Mouse (Mus musculus): ENCODE measurements around the gene Tax1bp3.

DNA sequence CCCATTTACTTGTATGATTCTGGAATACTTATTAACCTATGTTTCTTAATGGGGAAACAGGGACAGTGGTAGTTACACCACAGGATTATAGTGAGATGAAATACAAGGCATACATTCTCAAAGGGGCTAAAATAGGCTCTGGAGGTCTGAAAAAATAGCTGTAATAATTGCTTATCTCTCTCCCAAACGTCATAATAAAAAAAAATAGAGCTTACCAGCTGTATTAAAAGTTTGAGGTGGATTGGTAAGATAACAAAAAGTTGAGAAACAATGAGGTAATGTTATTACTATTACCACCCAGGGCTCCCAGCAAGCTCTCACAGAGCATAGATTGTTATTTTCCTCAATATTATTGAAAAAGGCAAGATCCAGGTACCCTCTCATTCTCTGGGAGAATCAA is 21.3 kb downstream of the Tax1bp3 start:
- TF ChIP-seq EP300 (IDR thresholded peaks at IDR 0.05; ENCODE audit: low read length) (no peak), POLR2A (IDR thresholded peaks at IDR 0.05; ENCODE audit: low read depth, low read length) (no peak), CTCF (conservative IDR thresholded peaks at IDR 0.05 in 1 of 2, IDR thresholded peaks at IDR 0.05 in 1 of 2; ENCODE audit: low read depth in 2 of 2, low read length in 2 of 2) (no peak), E2F4 (IDR thresholded peaks at IDR 0.05; ENCODE audit: insufficient replicate concordance, low read depth, low read length) (no peak), ZKSCAN1 (IDR thresholded peaks at IDR 0.05; ENCODE audit: borderline replicate concordance, low read depth, low read length) (no peak), SMC3 (IDR thresholded peaks at IDR 0.05; ENCODE audit: low read depth, low read length) (no peak), PAX5 (IDR thresholded peaks at IDR 0.05; ENCODE audit: low read length) (no peak), MXI1 (IDR thresholded peaks at IDR 0.05; ENCODE audit: low read depth, low read length) (no peak), MAX (IDR thresholded peaks at IDR 0.05; ENCODE audit: low read length) (no peak), ETS1 (conservative IDR thresholded peaks at IDR 0.05; ENCODE audit: low read depth, low read length) (no peak), ZC3H11A (IDR thresholded peaks at IDR 0.05; ENCODE audit: low read depth, low read length) (no peak), ZMIZ1 (IDR thresholded peaks at IDR 0.05; ENCODE audit: low read depth, low read length) (no peak), GABPA (IDR thresholded peaks at IDR 0.05; ENCODE audit: insufficient replicate concordance, low read depth, low read length) (no peak)
